Mouse (Mus musculus) heart, embryonic 15.5 days (tissue): ENCODE measurements around the gene Gpt2. TPM values are rescaled to one million over a fixed set of nuclear protein-coding genes. Genes with fewer than 3 reads are reported as not detected.
A peak's percentile ranks its signal among the peaks of the same experiment; 100 is the strongest.

ENCODE experiments used
- ATAC-seq: fragments of 200-750 bp; cut with Nextera tagmentation; replicated peaks from 2 replicates; pipeline ENCODE4 v1.8.0; 2017; ENCODE audit warnings: low read depth, moderate TSS enrichment; ENCODE audit not compliant: insufficient number of reproducible peaks, insufficient read depth, low FRiP score
- H3K27ac ChIP-seq: fragments of 300-500 bp; sonication (generic); 2 replicates; pipeline ENCODE4 v1.5.1; 2015; ENCODE audit warnings: mild to moderate bottlenecking, inconsistent platforms
- H3K27me3 ChIP-seq: fragments of 300-500 bp; sonication (generic); 2 replicates; pipeline ENCODE4 v1.6.1; 2015; ENCODE audit warnings: inconsistent platforms
- H3K36me3 ChIP-seq: fragments of 300-500 bp; sonication (generic); 2 replicates; pipeline ENCODE4 v1.6.1; 2015; ENCODE audit warnings: mild to moderate bottlenecking, inconsistent platforms
- H3K4me1 ChIP-seq: fragments of 300-500 bp; sonication (generic); replicated peaks from 2 replicates; pipeline ENCODE4 v1.6.1; 2015; ENCODE audit warnings: inconsistent platforms
- H3K4me2 ChIP-seq: fragments of 300-500 bp; sonication (generic); 2 replicates; pipeline ENCODE4 v1.6.1; 2015; ENCODE audit warnings: inconsistent platforms, mild to moderate bottlenecking, moderate library complexity
- H3K4me3 ChIP-seq: fragments of 300-500 bp; sonication (generic); 2 replicates; pipeline ENCODE4 v1.5.1; 2015; ENCODE audit warnings: mild to moderate bottlenecking, inconsistent platforms
- H3K9ac ChIP-seq: fragments of 300-500 bp; sonication (generic); 2 replicates; pipeline ENCODE4 v1.6.1; 2015; ENCODE audit warnings: mild to moderate bottlenecking, inconsistent platforms
- H3K9me3 ChIP-seq: fragments of 300-500 bp; sonication (generic); replicated peaks from 2 replicates; pipeline ENCODE4 v1.6.1; 2016; ENCODE audit warnings: inconsistent platforms
- WGBS: fragments of 180-500 bp; shearing (Covaris S2); methylation state at CpG from one replicate; pipeline ENCODE4 v1.1.7; 2015; ENCODE audit warnings: mixed read lengths; 5-methylcytosine and 5-hydroxymethylcytosine counted together
- polyA plus RNA-seq: library from polyadenylated mRNA; unstranded; fragments of >200 nt; fragmentation: Nextera tagmentation; extraction: Ambion mirVana; gene quantifications from 2 replicates; pipeline ENCODE4 v1.2.1, GENCODE M21; 2015

Gene Gpt2
- 5.5 and 8.3 TPM in 2 replicates for polyA plus RNA-seq

GRCm38 (mm10) chr8:85492125-85492875 is at the start of gene Gpt2:
Gene Gpt2 (plus strand): TSS chr8:85492576.
- H3K27me3 ChIP-seq = no peaks in the 10 kb centered on the region
- no peaks in the 10 kb centered on the region for H3K36me3 ChIP-seq
- under 1% methylated on average over 41 of the region's 41 CpGs for WGBS
- no peak within 1 kb of the TSS for H3K27ac ChIP-seq
- H3K4me3 ChIP-seq = peak within 1 kb of the TSS; percentile 78
- H3K9me3 ChIP-seq = no peaks in the 10 kb centered on the region
- peak within 1 kb of the TSS; percentile 59 for H3K9ac ChIP-seq
- peak; percentile 99 for ATAC-seq
- H3K4me2 ChIP-seq = peak within 1 kb of the TSS; percentile 97
- peaks cover 11% of the 10 kb centered on the region for H3K4me1 ChIP-seq

- no peaks in the 10 kb centered on the region for H3K9me3 ChIP-seq
- no peak overlapping the region for H3K4me3 ChIP-seq
- no peaks in the 10 kb centered on the region for H3K36me3 ChIP-seq
- no peaks in the 10 kb centered on the region for H3K4me1 ChIP-seq
- H3K9ac ChIP-seq = no peak overlapping the region
- H3K27ac ChIP-seq = no peak overlapping the region
- no peak for ATAC-seq
- no peak overlapping the region for H3K4me2 ChIP-seq
- H3K27me3 ChIP-seq = no peaks in the 10 kb centered on the region
Measured at GRCm38 (mm10) chr8:85444092-85444491, 48.3 kb upstream of the Gpt2 start.

- Histone ChIP-seq H3K27ac (no peak overlapping the region), H3K9me3 (no peaks in the 10 kb centered on the region), H3K4me3 (no peak overlapping the region), H3K4me1 (no peaks in the 10 kb centered on the region), H3K9ac (no peak overlapping the region), H3K36me3 (no peaks in the 10 kb centered on the region), H3K4me2 (no peak overlapping the region), H3K27me3 (no peaks in the 10 kb centered on the region)
- WGBS = 69% methylated on average over 15 of the region's 15 CpGs
- no peak for ATAC-seq
Measured at GRCm38 (mm10) chr8:85445936-85446685, 46.3 kb upstream of the Gpt2 start.

- Histone ChIP-seq H3K36me3 (no peaks in the 10 kb centered on the region), H3K27me3 (no peaks in the 10 kb centered on the region), H3K27ac (no peak overlapping the region), H3K4me1 (peaks cover 6% of the 10 kb centered on the region), H3K4me3 (no peak overlapping the region), H3K9ac (no peak overlapping the region), H3K4me2 (no peak overlapping the region), H3K9me3 (no peaks in the 10 kb centered on the region)
- ATAC-seq = no peak
- 70% methylated on average over 3 of the region's 3 CpGs for WGBS
Measured at GRCm38 (mm10) chr8:85450335-85450734, 42.0 kb upstream of the Gpt2 start.

- H3K27me3 ChIP-seq = no peaks in the 10 kb centered on the region
- 17% methylated on average over 14 of the region's 14 CpGs for WGBS
- H3K4me1 ChIP-seq = peaks cover 6% of the 10 kb centered on the region
- peak overlapping the region; percentile 53 for H3K4me2 ChIP-seq
- H3K36me3 ChIP-seq = no peaks in the 10 kb centered on the region
- no peaks in the 10 kb centered on the region for H3K9me3 ChIP-seq
- H3K4me3 ChIP-seq = 0 out of 2 replicates have a peak overlapping the region, but pooled peaks have one; percentile 11
- no peak overlapping the region for H3K27ac ChIP-seq
- H3K9ac ChIP-seq = no peak overlapping the region
- ATAC-seq = no peak
Measured at GRCm38 (mm10) chr8:85452328-85452727, 40.0 kb upstream of the Gpt2 start.

GRCm38 (mm10) chr8:85453256-85453655 is 39.1 kb upstream of the Gpt2 start:
- WGBS = 88% methylated on average over 2 of the region's 2 CpGs
- no peak for ATAC-seq
- H3K36me3 ChIP-seq = no peaks in the 10 kb centered on the region

GRCm38 (mm10) chr8:85454750-85455149 is 37.6 kb upstream of the Gpt2 start:
- no peaks in the 10 kb centered on the region for H3K27me3 ChIP-seq
- WGBS = 67% methylated on average over 8 of the region's 8 CpGs
- peaks cover 6% of the 10 kb centered on the region for H3K4me1 ChIP-seq
- no peak overlapping the region for H3K4me2 ChIP-seq
- no peaks in the 10 kb centered on the region for H3K9me3 ChIP-seq
- H3K36me3 ChIP-seq = no peaks in the 10 kb centered on the region
- no peak overlapping the region for H3K27ac ChIP-seq
- no peak overlapping the region for H3K4me3 ChIP-seq
- no peak for ATAC-seq
- no peak overlapping the region for H3K9ac ChIP-seq

More at GRCm38 (mm10) chr8:85453256-85453655, 39.1 kb upstream of the Gpt2 start:
- H3K27ac ChIP-seq = no peak overlapping the region
- H3K27me3 ChIP-seq = no peaks in the 10 kb centered on the region
- no peak overlapping the region for H3K4me3 ChIP-seq
- H3K9me3 ChIP-seq = no peaks in the 10 kb centered on the region
- peaks cover 6% of the 10 kb centered on the region for H3K4me1 ChIP-seq
- H3K4me2 ChIP-seq = no peak overlapping the region
- H3K9ac ChIP-seq = no peak overlapping the region

- Histone ChIP-seq H3K9me3 (no peaks in the 10 kb centered on the region), H3K36me3 (no peaks in the 10 kb centered on the region), H3K9ac (no peak overlapping the region), H3K27me3 (no peaks in the 10 kb centered on the region), H3K4me3 (no peak overlapping the region), H3K4me1 (peaks cover 6% of the 10 kb centered on the region), H3K4me2 (no peak overlapping the region), H3K27ac (no peak overlapping the region)
- WGBS = 9% methylated on average over 14 of the region's 14 CpGs
- ATAC-seq = no peak
Measured at GRCm38 (mm10) chr8:85456536-85456935, 35.8 kb upstream of the Gpt2 start.

GRCm38 (mm10) chr8:85459582-85459981 is 32.8 kb upstream of the Gpt2 start:
- H3K4me2 ChIP-seq = no peak overlapping the region
- no peaks in the 10 kb centered on the region for H3K4me1 ChIP-seq
- no peaks in the 10 kb centered on the region for H3K27me3 ChIP-seq
- no peak overlapping the region for H3K9ac ChIP-seq
- 68% methylated on average over 3 of the region's 3 CpGs for WGBS
- no peak overlapping the region for H3K4me3 ChIP-seq
- no peaks in the 10 kb centered on the region for H3K9me3 ChIP-seq
- no peak for ATAC-seq
- no peak overlapping the region for H3K27ac ChIP-seq
- H3K36me3 ChIP-seq = no peaks in the 10 kb centered on the region

- no peak for ATAC-seq
- Histone ChIP-seq H3K9me3 (no peaks in the 10 kb centered on the region), H3K4me3 (no peak overlapping the region), H3K36me3 (no peaks in the 10 kb centered on the region), H3K27me3 (no peaks in the 10 kb centered on the region), H3K9ac (no peak overlapping the region), H3K4me2 (no peak overlapping the region), H3K27ac (no peak overlapping the region), H3K4me1 (no peaks in the 10 kb centered on the region)
- WGBS = 18% methylated on average over 5 of the region's 5 CpGs
Measured at GRCm38 (mm10) chr8:85460804-85461203, 31.6 kb upstream of the Gpt2 start.

- no peak for ATAC-seq
- Histone ChIP-seq H3K4me3 (no peak overlapping the region), H3K9ac (no peak overlapping the region), H3K4me1 (no peaks in the 10 kb centered on the region), H3K27ac (no peak overlapping the region), H3K4me2 (no peak overlapping the region), H3K36me3 (no peaks in the 10 kb centered on the region), H3K27me3 (no peaks in the 10 kb centered on the region), H3K9me3 (no peaks in the 10 kb centered on the region)
- WGBS = 85% methylated on average over 3 of the region's 3 CpGs
Measured at GRCm38 (mm10) chr8:85461377-85461776, 31.0 kb upstream of the Gpt2 start.
